19 mouse cellular contexts compared by ENCODE assay signal in genomic region chr2:18864719-18865118, GRCm38 (mm10).
A peak's percentile ranks its signal among the peaks of the same experiment; 100 is the strongest.
DNase-seq lines count a peak whose midpoint lies in the region; ATAC-seq lines count a peak whose summit lies in the region.
"Had no signal": no experiment of that assay in that cellular context is flagged by ENCODE, and none has a peak within 500 bp of the region (broad histone marks: within the 10 kb centered on the region; RNA-seq: fewer than 3 reads in every experiment).

No protein-coding gene starts in this region.

- H3K27ac ChIP-seq in intestine, embryonic 14.5 days (ENCODE audit: low read depth): no peak overlapping the region
- no peak overlapping the region for H3K27ac ChIP-seq in intestine, embryonic 15.5 days
- H3K27ac ChIP-seq: embryonic facial prominence, embryonic 10.5 days; embryonic facial prominence, embryonic 12.5 days; forebrain, embryonic 13.5 days; forebrain, embryonic 15.5 days had no signal

- no peak overlapping the region for H3K9ac ChIP-seq in intestine, embryonic 14.5 days (ENCODE audit: low read length)
- H3K9ac ChIP-seq in intestine, embryonic 15.5 days: no peak overlapping the region
- H3K9ac ChIP-seq: embryonic facial prominence, embryonic 12.5 days; forebrain, embryonic 13.5 days; forebrain, embryonic 15.5 days; forebrain, postnatal 0 days had no signal

- peaks cover 9% of the 10 kb centered on the region; the same call in 1 of the 2 replicates for H3K36me3 ChIP-seq in intestine, embryonic 14.5 days (ENCODE audit: control insufficient read depth, insufficient read depth, low read length)
- H3K36me3 ChIP-seq in intestine, embryonic 15.5 days: no peaks in the 10 kb centered on the region
- H3K36me3 ChIP-seq: embryonic facial prominence, embryonic 12.5 days; forebrain, embryonic 15.5 days had no signal

- H3K9me3 ChIP-seq in intestine, embryonic 14.5 days (ENCODE audit: control insufficient read depth, low read length): no peaks in the 10 kb centered on the region
- H3K9me3 ChIP-seq in intestine, embryonic 15.5 days: no peaks in the 10 kb centered on the region
- H3K9me3 ChIP-seq: embryonic facial prominence, embryonic 10.5 days; embryonic facial prominence, embryonic 12.5 days; forebrain, embryonic 13.5 days; forebrain, embryonic 15.5 days had no signal

- H3K4me2 ChIP-seq in intestine, embryonic 14.5 days (ENCODE audit: low read length): no peak overlapping the region
- no peak overlapping the region for H3K4me2 ChIP-seq in intestine, embryonic 15.5 days (replicated peaks)
- H3K4me2 ChIP-seq: embryonic facial prominence, embryonic 12.5 days; forebrain, embryonic 13.5 days; forebrain, embryonic 15.5 days had no signal

- H3K27me3 ChIP-seq in intestine, embryonic 14.5 days (replicated peaks; ENCODE audit: control insufficient read depth, insufficient read depth, low read length): no peaks in the 10 kb centered on the region
- no peaks in the 10 kb centered on the region for H3K27me3 ChIP-seq in intestine, embryonic 15.5 days (replicated peaks)
- H3K27me3 ChIP-seq: forebrain, embryonic 15.5 days had no signal

- H3K4me3 ChIP-seq in intestine, embryonic 14.5 days (ENCODE audit: low read depth, low read length): no peak overlapping the region
- no peak overlapping the region for H3K4me3 ChIP-seq in intestine, embryonic 15.5 days (replicated peaks)
- H3K4me3 ChIP-seq: embryonic facial prominence, embryonic 10.5 days; embryonic facial prominence, embryonic 12.5 days; forebrain, embryonic 13.5 days; forebrain, embryonic 15.5 days had no signal

- DNase-seq in intestine, embryonic 14.5 days (ENCODE audit: low spot score): peak; percentile 41
- peak; percentile 3 for DNase-seq in thymus, postnatal 4 days
- no peak for DNase-seq in thymus, postnatal 0 days (ENCODE audit: low spot score)
- DNase-seq in embryo, embryonic 10.5 days (ENCODE audit: low spot score): no peak
- DNase-seq: adrenal gland, adult 2 months; adrenal gland, postnatal 10 days; adrenal gland, postnatal 25 days; cerebellum, adult 11 months; cerebellum, adult 18-20 months; cerebellum, adult 8-10 months; cerebellum, adult 9-11 months; cerebellum, postnatal 14 days; cerebellum, postnatal 36 days; forebrain, postnatal 0 days had no signal

- no peak for ATAC-seq in intestine, embryonic 14.5 days (replicated peaks; ENCODE audit: low FRiP score, low TSS enrichment, low read depth)
- no peak for ATAC-seq in intestine, embryonic 15.5 days
- ATAC-seq: forebrain, embryonic 13.5 days; forebrain, embryonic 15.5 days; forebrain, postnatal 0 days had no signal

- WGBS in intestine, embryonic 14.5 days: 81% methylated on average over 5 of the region's 5 CpGs
- WGBS in intestine, embryonic 15.5 days: 86% methylated on average over 5 of the region's 5 CpGs

- no peaks in the 10 kb centered on the region for H3K4me1 ChIP-seq in intestine, embryonic 14.5 days (replicated peaks; ENCODE audit: control insufficient read depth, insufficient read depth, low read length)
- no peaks in the 10 kb centered on the region for H3K4me1 ChIP-seq in intestine, embryonic 15.5 days (replicated peaks)

Comparison
In these comparisons a context has a peak if more than half of its experiments do, and no peak if none do; other contexts are left out.
1. DNase-seq: peak in intestine, embryonic 14.5 days (single experiment) and thymus, postnatal 4 days (single experiment); none in thymus, postnatal 0 days (single experiment) and embryo, embryonic 10.5 days (single experiment).